ENCODE assay signal across 8 mouse cellular contexts in the genomic region with DNA sequence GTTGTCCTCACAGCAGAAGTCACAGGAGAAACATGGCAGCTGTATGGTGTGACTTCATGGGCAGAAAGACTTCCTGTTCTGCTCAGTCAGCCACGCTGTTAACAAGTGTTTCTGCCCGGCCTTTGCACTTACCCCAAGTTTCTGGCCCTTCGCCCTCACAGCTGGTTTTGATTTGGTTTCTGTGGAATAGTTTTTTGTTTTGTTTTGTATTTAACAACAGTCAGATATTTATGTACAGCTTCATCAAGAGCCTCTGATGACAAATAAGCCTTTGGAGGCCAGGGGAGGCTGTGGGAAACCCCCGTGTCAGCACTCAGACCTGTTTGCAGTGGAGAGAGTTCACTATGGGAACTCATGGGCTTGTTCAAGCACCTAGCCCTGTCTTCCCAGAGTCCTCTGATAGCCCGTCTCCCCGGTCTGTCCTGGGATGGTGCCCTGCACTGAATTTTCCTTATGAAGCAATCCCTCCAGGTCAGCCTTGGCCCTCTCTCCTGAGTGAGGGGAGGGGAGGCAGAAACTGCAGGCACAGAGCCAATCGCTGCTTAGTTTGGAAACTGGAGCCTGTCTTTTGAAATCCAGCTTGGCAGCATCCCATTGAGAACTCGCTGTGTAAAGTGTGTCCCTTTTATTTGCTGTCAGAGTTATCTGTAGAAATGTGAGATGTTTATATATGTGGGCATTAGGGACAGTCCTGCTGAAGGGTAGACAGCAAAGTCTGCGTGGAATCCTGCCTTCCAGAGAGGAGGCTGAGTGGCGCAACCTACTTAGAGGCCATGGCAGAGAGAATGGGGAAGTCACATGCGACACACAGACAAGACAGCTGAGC.
A peak's percentile ranks its signal among the peaks of the same experiment; 100 is the strongest.
DNase-seq lines count a peak whose midpoint lies in the region; ATAC-seq lines count a peak whose summit lies in the region.

No protein-coding gene starts in this region.

- DNase-seq in right cerebral cortex, adult 18-20 months, result peak; percentile 24
- no peak for DNase-seq in right cerebral cortex, postnatal 25 days
- DNase-seq in heart, embryonic 10.5 days (ENCODE audit: low spot score), result no peak
- peak; percentile 69 for DNase-seq in lung, postnatal 25 days (ENCODE audit: low spot score)
- no peak for DNase-seq in frontal cortex, postnatal 14 days (ENCODE audit: low spot score in 2 of 2)

- no peak overlapping the region for H3K4me3 ChIP-seq in heart, embryonic 10.5 days
- no peak overlapping the region for H3K4me3 ChIP-seq in kidney, embryonic 15.5 days (replicated peaks)
- no peak overlapping the region for H3K4me3 ChIP-seq in stomach, embryonic 15.5 days (replicated peaks)

- H3K9ac ChIP-seq in kidney, embryonic 15.5 days, result no peak overlapping the region
- H3K9ac ChIP-seq in stomach, embryonic 15.5 days, result no peak overlapping the region

- no peaks in the 10 kb centered on the region for H3K9me3 ChIP-seq in heart, embryonic 10.5 days
- H3K9me3 ChIP-seq in kidney, embryonic 15.5 days (replicated peaks), result no peaks in the 10 kb centered on the region
- H3K9me3 ChIP-seq in stomach, embryonic 15.5 days, result no peaks in the 10 kb centered on the region

- no peaks in the 10 kb centered on the region for H3K36me3 ChIP-seq in heart, embryonic 10.5 days
- H3K36me3 ChIP-seq in kidney, embryonic 15.5 days, result no peaks in the 10 kb centered on the region
- no peaks in the 10 kb centered on the region for H3K36me3 ChIP-seq in stomach, embryonic 15.5 days

- ATAC-seq in common myeloid progenitor, adult 5-6 weeks (replicated peaks; ENCODE audit: low read depth, poor library complexity, severe bottlenecking), result peak; percentile 72
- ATAC-seq in kidney, embryonic 15.5 days (replicated peaks; ENCODE audit: low FRiP score), result peak; percentile 44; the same call in 1 of the 2 replicates
- peak; percentile 58; the same call in 1 of the 2 replicates for ATAC-seq in stomach, embryonic 15.5 days (ENCODE audit: insufficient read depth, low FRiP score, low read depth)

- peaks cover 34% of the 10 kb centered on the region for H3K4me1 ChIP-seq in heart, embryonic 10.5 days
- peaks cover 48% of the 10 kb centered on the region for H3K4me1 ChIP-seq in kidney, embryonic 15.5 days
- peaks cover 29% of the 10 kb centered on the region for H3K4me1 ChIP-seq in stomach, embryonic 15.5 days

- 45% methylated on average over 11 of the region's 11 CpGs for WGBS in heart, embryonic 10.5 days
- WGBS in kidney, embryonic 15.5 days, result 35% methylated on average over 11 of the region's 11 CpGs
- 37% methylated on average over 11 of the region's 11 CpGs for WGBS in stomach, embryonic 15.5 days

- H3K4me2 ChIP-seq in kidney, embryonic 15.5 days, result no peak overlapping the region
- H3K4me2 ChIP-seq in stomach, embryonic 15.5 days, result no peak overlapping the region

- H3K27ac ChIP-seq in heart, embryonic 10.5 days, result peak overlapping the region; percentile 72
- H3K27ac ChIP-seq in kidney, embryonic 15.5 days, result peak overlapping the region; percentile 63
- peak overlapping the region; percentile 61 for H3K27ac ChIP-seq in stomach, embryonic 15.5 days

- no peaks in the 10 kb centered on the region for H3K27me3 ChIP-seq in heart, embryonic 10.5 days (ENCODE audit: insufficient read depth, poor library complexity, severe bottlenecking)
- H3K27me3 ChIP-seq in kidney, embryonic 15.5 days, result no peaks in the 10 kb centered on the region
- H3K27me3 ChIP-seq in stomach, embryonic 15.5 days (replicated peaks), result no peaks in the 10 kb centered on the region

Comparison
In these comparisons a context has a peak if more than half of its experiments do, and no peak if none do; other contexts are left out.
1. DNase-seq: peak in right cerebral cortex, adult 18-20 months (single experiment) and lung, postnatal 25 days (single experiment); none in right cerebral cortex, postnatal 25 days (single experiment), heart, embryonic 10.5 days (single experiment) and frontal cortex, postnatal 14 days (0 of 2).
2. Peak in every context shown above with its lines, with median percentiles within 50 percentile points of each other: ATAC-seq and H3K27ac ChIP-seq.